Mouse (Mus musculus): ENCODE measurements around the gene Slc36a1.

DNA sequence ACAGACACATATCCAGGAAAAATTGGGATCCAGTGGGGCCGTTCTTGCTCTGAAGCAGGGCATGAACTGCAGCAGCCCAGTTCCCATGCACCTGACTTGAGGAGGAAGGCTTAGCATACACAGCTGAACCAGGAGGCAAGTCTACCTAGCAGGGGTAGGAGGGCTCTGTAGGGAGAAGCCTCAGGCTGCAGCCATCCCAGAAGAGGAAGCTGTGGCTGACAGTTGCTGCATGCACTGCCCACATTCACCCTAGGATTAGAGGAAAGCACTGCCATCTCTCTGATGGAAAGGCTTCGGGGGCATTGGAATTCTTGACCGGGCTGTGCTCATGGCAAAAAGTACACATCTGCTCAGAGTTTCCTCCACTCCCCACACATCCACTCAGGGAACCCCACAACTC, 24.3 kb upstream of the Slc36a1 start:
- TF ChIP-seq GATA1 (IDR thresholded peaks at IDR 0.05; ENCODE audit: low read length) (no peak), TAL1 (IDR thresholded peaks at IDR 0.05; ENCODE audit: low read length) (no peak)
